Mouse (Mus musculus) stomach, postnatal 0 days (tissue): Measurements from ENCODE around the gene Tbca.

Source experiments
- CTCF ChIP-seq: IDR thresholded peaks from 2 replicates; pipeline ENCODE4 v1.5.1; 2016; ENCODE audit warnings: antibody characterized with exemption, low read depth, mild to moderate bottlenecking, moderate library complexity
- EP300 ChIP-seq: optimal IDR thresholded peaks from 2 replicates; pipeline ENCODE3; 2016; ENCODE audit warnings: antibody characterized with exemption

- TF ChIP-seq CTCF (no peak), EP300 (no peak)
Observed at GRCm38 (mm10) chr13:94875396-94875880, 86.7 kb downstream of the Tbca start, which contains the start of gene Otp.
